8 mouse cellular contexts compared by ENCODE assay signal in genomic region chr10:127166404-127166715, GRCm38 (mm10). TPM values are rescaled to one million over a fixed set of nuclear protein-coding genes. Genes with fewer than 3 reads are reported as not detected.
DNase-seq lines count a peak whose midpoint lies in the region; ATAC-seq and TF ChIP-seq lines count a peak whose summit lies in the region.

No protein-coding gene starts in this region.

- H3K79me2 ChIP-seq in heart, adult 2 months (replicated peaks; ENCODE audit: control insufficient read depth, insufficient read depth, low read length): no peaks in the 10 kb centered on the region

- peak overlapping the region; percentile 62 for H3K4me3 ChIP-seq in heart, adult 2 months
- H3K4me3 ChIP-seq in thymus, adult 2 months (ENCODE audit: control insufficient read depth, insufficient read depth, low read length): peak overlapping the region; percentile 82
- peak overlapping the region; percentile 61 for H3K4me3 ChIP-seq in limb, embryonic 15.5 days
- H3K4me3 ChIP-seq in stomach, embryonic 16.5 days (replicated peaks; ENCODE audit: low read length): peak overlapping the region; percentile 59

- no peak for TF ChIP-seq EP300 in heart, adult 2 months (IDR thresholded peaks at IDR 0.05; ENCODE audit: insufficient read depth, low read depth, low read length)

- no peak for DNase-seq in heart, adult 2 months
- DNase-seq in heart, postnatal 4 days: no peak
- no peak for DNase-seq in thymus, adult 2 months
- no peak for DNase-seq in thymus, postnatal 36 days
- DNase-seq in ovary, postnatal 36 days (ENCODE audit: low spot score): no peak
- no peak for DNase-seq in urinary bladder, adult 18-20 months (ENCODE audit: low spot score in 2 of 2)

- ATAC-seq in limb, embryonic 15.5 days (ENCODE audit: insufficient number of reproducible peaks, low FRiP score, low TSS enrichment, low read depth): no peak
- no peak for ATAC-seq in stomach, embryonic 16.5 days (ENCODE audit: insufficient read depth, low FRiP score)

- H3K4me2 ChIP-seq in limb, embryonic 15.5 days: peak overlapping the region; percentile 100
- H3K4me2 ChIP-seq in stomach, embryonic 16.5 days (ENCODE audit: low read depth, low read length): peak overlapping the region; percentile 100

- TF ChIP-seq CTCF in heart, adult 2 months (IDR thresholded peaks at IDR 0.05): no peak
- TF ChIP-seq CTCF in thymus, adult 2 months (IDR thresholded peaks at IDR 0.05; ENCODE audit: borderline replicate concordance, control insufficient read depth, extremely low read depth, insufficient read depth, low read length, poor library complexity): no peak

- H3K27me3 ChIP-seq in heart, adult 2 months (ENCODE audit: control insufficient read depth, insufficient read depth, low read length): peaks cover 7% of the 10 kb centered on the region; the same call in 1 of the 2 replicates
- no peaks in the 10 kb centered on the region for H3K27me3 ChIP-seq in thymus, adult 2 months (ENCODE audit: control insufficient read depth, insufficient read depth, low read length)
- H3K27me3 ChIP-seq in limb, embryonic 15.5 days: peaks cover 69% of the 10 kb centered on the region
- H3K27me3 ChIP-seq in stomach, embryonic 16.5 days (ENCODE audit: control insufficient read depth, insufficient read depth, low read length): peaks cover 39% of the 10 kb centered on the region

- no peaks in the 10 kb centered on the region for H3K9me3 ChIP-seq in limb, embryonic 15.5 days
- no peaks in the 10 kb centered on the region for H3K9me3 ChIP-seq in stomach, embryonic 16.5 days (replicated peaks; ENCODE audit: control insufficient read depth, low read length)

- TF ChIP-seq POLR2A in heart, adult 2 months (IDR thresholded peaks at IDR 0.05; ENCODE audit: insufficient read depth, low read depth, low read length): no peak
- no peak for TF ChIP-seq POLR2A in thymus, adult 2 months (IDR thresholded peaks at IDR 0.05; ENCODE audit: control insufficient read depth, extremely low read depth, insufficient read depth, low read length, poor library complexity)

- H3K27ac ChIP-seq in heart, adult 2 months: no peak overlapping the region
- H3K27ac ChIP-seq in thymus, adult 2 months (ENCODE audit: control insufficient read depth, insufficient read depth, low read length): peak overlapping the region; percentile 59
- no peak overlapping the region for H3K27ac ChIP-seq in limb, embryonic 15.5 days
- peak overlapping the region; percentile 86 for H3K27ac ChIP-seq in stomach, embryonic 16.5 days (ENCODE audit: low read length)

- no peaks in the 10 kb centered on the region for H3K36me3 ChIP-seq in heart, adult 2 months (ENCODE audit: control insufficient read depth, insufficient read depth, low read length)
- 0 out of 2 replicates have a peak, but pooled peaks cover 6% of the 10 kb centered on the region for H3K36me3 ChIP-seq in thymus, adult 2 months (ENCODE audit: control insufficient read depth, insufficient read depth, low read length)
- no peaks in the 10 kb centered on the region for H3K36me3 ChIP-seq in limb, embryonic 15.5 days
- no peaks in the 10 kb centered on the region for H3K36me3 ChIP-seq in stomach, embryonic 16.5 days (ENCODE audit: control insufficient read depth, insufficient read depth, low read length)

- 14% methylated on average over 11 of the region's 11 CpGs for WGBS in heart, adult 2 months
- 8% methylated on average over 11 of the region's 11 CpGs for WGBS in thymus, adult 2 months
- WGBS in limb, embryonic 15.5 days: 7% methylated on average over 11 of the region's 11 CpGs
- 7% methylated on average over 11 of the region's 11 CpGs for WGBS in stomach, embryonic 16.5 days

- peaks cover 3% of the 10 kb centered on the region; the same call in 1 of the 2 replicates for H3K4me1 ChIP-seq in heart, adult 2 months (ENCODE audit: control insufficient read depth, insufficient read depth, low read length)
- H3K4me1 ChIP-seq in thymus, adult 2 months (replicated peaks; ENCODE audit: control insufficient read depth, insufficient read depth, low read length): peaks cover 32% of the 10 kb centered on the region
- H3K4me1 ChIP-seq in limb, embryonic 15.5 days: peaks cover 41% of the 10 kb centered on the region
- H3K4me1 ChIP-seq in stomach, embryonic 16.5 days (ENCODE audit: control insufficient read depth, insufficient read depth, low read length): peaks cover 29% of the 10 kb centered on the region

- H3K9ac ChIP-seq in heart, adult 2 months (ENCODE audit: low read depth, low read length): no peak overlapping the region
- no peak overlapping the region for H3K9ac ChIP-seq in limb, embryonic 15.5 days
- H3K9ac ChIP-seq in stomach, embryonic 16.5 days (ENCODE audit: low read length): peak overlapping the region; percentile 86

- intact Hi-C loops in heart, adult 2 months (cut with DNase I): no loop called here

RNA-seq across cellular contexts. Expression of gene B4galnt1, which starts 1.3 kb away (rescaled TPM):
- 1 to 10 TPM; 1.8 to 2.0 TPM for total RNA-seq in heart, adult 2 months (2021)
- polyA plus RNA-seq in heart, adult 2 months (2012; rRNA removed): 4.0 and 9.5 TPM in 2 replicates
- 1 to 10 TPM; 2.2 to 2.7 TPM for total RNA-seq in heart, postnatal 4 days (2021)
- 196 and 239 TPM in 2 replicates for polyA plus RNA-seq in thymus, adult 2 months (2012; rRNA removed)
- 12.3 and 12.4 TPM in 2 replicates for polyA plus RNA-seq in limb, embryonic 15.5 days (2015; fragmentation: Nextera tagmentation; extraction: Ambion mirVana)
- 29.3 and 34.3 TPM in 2 replicates for polyA plus RNA-seq in stomach, embryonic 16.5 days (2015; fragmentation: Nextera tagmentation; extraction: Ambion mirVana)

RNA-seq across cellular contexts. Expression of gene Slc26a10, which starts 14.1 kb away (rescaled TPM):
- total RNA-seq in heart, adult 2 months (2021): 10 to 100 TPM; 13.2 to 14.7 TPM
- 40.5 and 68.0 TPM in 2 replicates for polyA plus RNA-seq in heart, adult 2 months (2012; rRNA removed)
- 10 to 100 TPM; 25.7 to 31.8 TPM for total RNA-seq in heart, postnatal 4 days (2021)
- 3.6 and 6.4 TPM in 2 replicates for polyA plus RNA-seq in thymus, adult 2 months (2012; rRNA removed)
- polyA plus RNA-seq in limb, embryonic 15.5 days (2015; fragmentation: Nextera tagmentation; extraction: Ambion mirVana): 1.2 and 1.7 TPM in 2 replicates
- 1.2 and 1.4 TPM in 2 replicates for polyA plus RNA-seq in stomach, embryonic 16.5 days (2015; fragmentation: Nextera tagmentation; extraction: Ambion mirVana)

RNA-seq across cellular contexts. Expression of gene Arhgef25, which starts 23.5 kb away (rescaled TPM):
- 10 to 100 TPM in 1 of 2 experiments, 1 to 10 TPM in 1; 9.8 to 10.1 TPM for total RNA-seq in heart, adult 2 months (2021)
- polyA plus RNA-seq in heart, adult 2 months (2012; rRNA removed): 17.4 and 18.2 TPM in 2 replicates
- 10 to 100 TPM; 19.9 to 21.0 TPM for total RNA-seq in heart, postnatal 4 days (2021)
- polyA plus RNA-seq in thymus, adult 2 months (2012; rRNA removed): 4.2 and 5.6 TPM in 2 replicates
- 115 and 118 TPM in 2 replicates for polyA plus RNA-seq in limb, embryonic 15.5 days (2015; fragmentation: Nextera tagmentation; extraction: Ambion mirVana)
- 71.3 and 77.0 TPM in 2 replicates for polyA plus RNA-seq in stomach, embryonic 16.5 days (2015; fragmentation: Nextera tagmentation; extraction: Ambion mirVana)

RNA-seq across cellular contexts. Expression of gene Dtx3, which starts 29.2 kb away (rescaled TPM):
- total RNA-seq in heart, adult 2 months (2021): 10 to 100 TPM; 23.7 to 24.2 TPM
- polyA plus RNA-seq in heart, adult 2 months (2012; rRNA removed): 92.6 and 102 TPM in 2 replicates
- 10 to 100 TPM; 50.0 to 53.8 TPM for total RNA-seq in heart, postnatal 4 days (2021)
- 222 and 263 TPM in 2 replicates for polyA plus RNA-seq in thymus, adult 2 months (2012; rRNA removed)
- 140 and 144 TPM in 2 replicates for polyA plus RNA-seq in limb, embryonic 15.5 days (2015; fragmentation: Nextera tagmentation; extraction: Ambion mirVana)
- polyA plus RNA-seq in stomach, embryonic 16.5 days (2015; fragmentation: Nextera tagmentation; extraction: Ambion mirVana): 68.6 and 79.4 TPM in 2 replicates

RNA-seq across cellular contexts. Expression of gene Pip4k2c, which starts 45.0 kb away (rescaled TPM):
- 10 to 100 TPM; 25.7 to 28.8 TPM for total RNA-seq in heart, adult 2 months (2021)
- 29.0 and 42.3 TPM in 2 replicates for polyA plus RNA-seq in heart, adult 2 months (2012; rRNA removed)
- total RNA-seq in heart, postnatal 4 days (2021): 10 to 100 TPM; 25.7 to 26.6 TPM
- 34.4 and 36.1 TPM in 2 replicates for polyA plus RNA-seq in thymus, adult 2 months (2012; rRNA removed)
- 27.8 and 29.8 TPM in 2 replicates for polyA plus RNA-seq in limb, embryonic 15.5 days (2015; fragmentation: Nextera tagmentation; extraction: Ambion mirVana)
- 33.5 and 34.4 TPM in 2 replicates for polyA plus RNA-seq in stomach, embryonic 16.5 days (2015; fragmentation: Nextera tagmentation; extraction: Ambion mirVana)

Comparison
In these comparisons a context has a peak if more than half of its experiments do, and no peak if none do; other contexts are left out.
1. H3K27ac ChIP-seq: peak in thymus, adult 2 months (single experiment) and stomach, embryonic 16.5 days (single experiment); none in heart, adult 2 months (single experiment) and limb, embryonic 15.5 days (single experiment).
2. Peak in every context shown above with its lines, with median percentiles within 50 percentile points of each other: H3K4me3 ChIP-seq.